Mouse (Mus musculus): ENCODE results near the gene 1810010H24Rik.
"Not testable (repeated sequence)": the region's sequence is repeated elsewhere in the genome, so short reads cannot be mapped to it uniquely, and the experiment has no call there.

1810010H24Rik gene

DNA sequence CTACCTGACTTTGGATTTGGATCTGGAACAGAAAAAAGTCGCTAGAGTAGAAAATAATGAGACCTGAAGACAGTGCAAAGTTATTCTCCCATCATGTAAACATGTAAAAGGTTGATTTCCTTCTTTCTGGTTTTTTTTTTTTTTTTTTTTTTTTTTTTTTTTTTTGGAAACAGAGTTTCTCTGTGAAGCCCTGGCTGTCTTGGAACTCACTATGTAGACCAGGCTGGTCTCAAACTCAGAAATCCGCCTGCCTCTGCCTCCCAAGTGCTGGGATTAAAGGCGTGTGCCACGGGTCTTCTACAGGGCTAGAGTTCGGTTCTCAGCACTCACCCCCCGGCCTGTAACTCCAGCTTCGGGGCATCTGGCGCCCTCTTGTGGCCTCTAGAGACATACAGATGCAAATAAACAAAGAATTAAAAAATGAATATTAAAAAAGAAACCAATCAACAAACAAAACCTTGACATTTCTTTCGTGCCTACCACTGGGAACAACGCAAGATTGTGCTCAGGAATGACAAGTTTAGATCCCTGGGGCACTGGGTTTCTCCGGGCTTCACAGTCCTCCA lies 11.4 kb upstream of the 1810010H24Rik start:
- DNase-seq: no peak

DNA sequence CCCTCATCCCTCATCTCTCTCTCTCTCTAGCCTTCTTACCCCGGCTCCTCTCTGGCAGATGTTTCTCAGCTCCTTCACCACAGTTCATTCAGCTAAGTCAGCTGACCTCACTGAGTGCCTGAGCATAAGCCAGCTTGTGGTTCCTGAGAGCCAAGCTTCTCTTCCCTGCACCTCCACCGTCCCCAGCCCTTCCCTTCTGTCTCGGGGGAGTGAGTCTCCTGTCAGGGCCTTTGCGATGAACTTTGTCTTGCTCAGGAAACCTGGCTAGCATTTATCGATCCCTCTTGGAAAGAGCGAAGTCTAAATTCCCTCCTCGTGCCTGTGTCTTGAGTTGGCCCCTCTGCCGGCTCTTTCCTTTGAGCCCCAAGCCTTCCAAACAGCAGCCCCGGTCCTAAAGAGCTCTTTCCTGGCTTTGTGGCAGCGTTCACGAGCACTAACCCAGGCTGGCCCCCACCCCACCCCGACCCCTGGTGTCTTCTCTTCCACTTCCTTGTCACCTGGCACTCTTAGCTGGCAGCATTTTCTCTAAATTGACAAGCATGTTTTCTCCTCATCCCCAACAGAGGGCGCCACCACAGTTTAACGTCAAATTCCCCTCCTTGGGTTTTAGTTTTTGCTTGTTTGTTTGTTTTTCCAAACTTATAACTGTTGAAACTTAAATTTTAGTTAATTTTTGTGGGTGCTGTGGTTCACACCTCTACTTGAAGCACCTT lies 10.7 kb upstream of the 1810010H24Rik start:
- no peak for DNase-seq

DNA sequence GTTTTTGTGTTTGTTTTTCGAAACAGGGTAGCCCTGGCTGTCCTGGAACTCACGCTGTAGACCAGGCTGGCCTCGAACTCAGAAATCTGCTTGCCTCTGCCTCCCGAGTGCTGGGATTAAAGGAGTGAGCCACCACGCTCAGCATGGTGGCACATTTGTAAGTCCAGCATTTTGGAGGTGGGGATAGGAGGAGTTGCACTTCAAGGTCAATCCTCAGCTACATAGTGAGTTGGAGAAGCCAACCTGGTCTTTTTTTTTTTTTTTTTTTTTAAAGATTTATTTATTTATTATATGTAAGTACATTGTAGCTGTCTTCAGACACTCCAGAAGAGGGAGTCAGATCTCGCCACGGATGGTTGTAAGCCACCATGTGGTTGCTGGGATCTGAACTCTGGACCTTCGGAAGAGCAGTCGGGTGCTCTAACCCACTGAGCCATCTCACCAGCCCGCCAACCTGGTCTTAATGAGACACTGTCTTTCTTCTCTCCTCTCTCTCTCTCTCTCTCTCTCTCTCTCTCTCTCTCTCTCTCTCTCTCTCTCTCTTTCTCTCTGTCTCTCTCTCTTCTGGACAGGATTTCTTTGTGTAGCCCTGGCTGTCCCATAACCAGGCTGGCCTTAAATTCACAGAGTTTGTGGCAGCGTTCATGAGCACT lies 9.8 kb upstream of the 1810010H24Rik start:
- not testable (repeated sequence) for DNase-seq

DNA sequence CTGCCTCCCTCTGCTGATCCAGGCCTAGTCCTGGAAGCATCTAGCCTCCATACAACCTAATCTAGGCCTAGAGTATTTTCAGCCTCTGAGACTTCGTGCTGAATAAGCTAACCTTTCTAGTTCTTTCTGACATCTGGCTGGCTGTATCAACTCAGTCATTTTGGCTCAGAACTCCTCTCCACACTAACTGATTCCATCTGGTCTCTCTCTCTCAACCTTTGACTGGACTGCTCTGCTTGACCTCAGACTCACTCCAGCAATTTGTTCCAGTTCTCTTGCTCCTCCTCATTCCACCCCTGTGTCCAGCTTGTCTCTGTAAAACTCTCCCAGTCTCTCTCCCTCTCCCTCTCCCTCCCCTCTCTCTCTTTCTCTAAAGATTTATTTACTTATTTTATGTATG lies 8.6 kb upstream of the 1810010H24Rik start:
- DNase-seq: peak; percentile 59 to 74

DNA sequence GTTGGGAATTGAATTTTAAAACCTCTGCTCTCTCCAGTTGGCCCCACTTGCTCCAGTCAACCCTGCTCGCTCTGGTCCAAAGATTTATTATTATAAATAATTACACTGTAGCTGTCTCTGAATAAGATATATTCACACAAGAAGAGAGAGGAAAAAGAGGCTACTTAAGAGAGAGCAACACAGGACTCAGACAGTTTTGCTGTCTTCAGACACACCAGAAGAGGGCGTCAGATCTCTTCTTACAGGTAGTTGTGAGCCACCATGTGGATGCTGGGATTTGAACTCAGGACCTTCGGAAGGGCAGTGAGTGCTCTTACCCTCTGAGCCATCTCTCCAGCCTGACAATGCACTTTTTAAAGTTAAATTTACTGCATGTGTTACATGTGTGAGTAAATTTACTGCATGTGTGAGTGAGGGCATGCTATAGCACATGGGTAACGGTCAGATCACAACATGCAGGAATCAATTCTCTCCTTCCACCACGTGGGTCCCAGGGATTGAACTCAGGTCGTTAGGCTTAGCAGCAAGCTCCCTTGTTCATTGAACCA lies 8.1 kb upstream of the 1810010H24Rik start:
- DNase-seq: no peak

DNA sequence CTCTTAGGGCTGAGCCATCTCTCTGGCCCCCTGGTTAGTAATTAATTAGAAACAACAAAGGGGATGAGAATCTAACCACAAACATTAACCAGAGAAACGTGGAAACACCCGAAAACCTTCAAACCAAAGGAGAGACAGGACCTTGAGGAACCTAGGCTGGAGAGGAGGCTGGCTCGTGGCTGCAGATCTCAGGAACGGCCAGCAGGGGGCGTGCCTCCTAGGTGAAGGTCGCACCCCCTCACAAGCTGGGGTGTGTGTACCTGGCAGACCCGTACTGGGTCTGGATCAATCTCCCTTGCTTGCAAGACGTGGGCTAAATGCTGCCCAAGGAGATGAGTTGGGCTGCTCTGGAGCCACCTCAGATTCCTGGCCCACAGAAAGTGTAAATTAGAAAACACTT lies 6.9 kb upstream of the 1810010H24Rik start:
- DNase-seq: no peak

DNA sequence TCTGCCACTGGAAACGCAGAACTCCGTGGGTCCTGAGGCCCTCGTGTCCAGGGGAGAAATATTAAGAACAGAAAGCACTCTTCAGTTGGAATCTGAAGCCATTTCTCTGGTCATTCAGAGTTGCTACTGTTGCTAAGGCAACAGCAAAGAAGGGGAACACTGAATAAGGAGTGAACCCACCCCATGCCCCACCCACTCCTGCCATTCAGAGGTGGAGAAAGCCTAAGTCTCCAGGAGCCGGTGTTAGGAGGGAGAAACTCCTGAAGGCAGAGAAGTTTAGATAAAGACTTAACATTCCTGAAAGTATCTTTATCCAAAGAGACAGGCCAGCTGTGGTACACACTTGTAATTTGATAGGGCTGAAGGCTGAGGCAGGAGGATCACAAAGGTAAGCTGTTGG lies 6.2 kb upstream of the 1810010H24Rik start:
- no peak for DNase-seq

DNA sequence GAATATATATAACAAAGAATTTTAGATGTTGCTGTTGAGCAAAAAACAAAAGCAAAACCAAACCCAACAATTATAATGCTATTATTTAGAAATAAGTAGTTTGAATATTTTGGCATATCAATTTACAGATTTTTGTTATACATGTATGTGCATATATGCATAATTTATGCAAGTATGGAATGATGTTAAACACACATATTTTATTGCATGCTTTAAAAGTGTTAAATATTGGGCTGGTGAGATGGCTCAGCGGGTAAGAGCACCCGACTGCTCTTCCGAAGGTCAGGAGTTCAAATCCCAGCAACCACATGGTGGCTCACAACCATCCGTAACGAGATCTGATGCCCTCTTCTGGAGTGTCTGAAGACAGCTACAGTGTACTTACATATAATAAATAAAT lies 5.8 kb upstream of the 1810010H24Rik start:
- DNase-seq: not testable (repeated sequence)

DNA sequence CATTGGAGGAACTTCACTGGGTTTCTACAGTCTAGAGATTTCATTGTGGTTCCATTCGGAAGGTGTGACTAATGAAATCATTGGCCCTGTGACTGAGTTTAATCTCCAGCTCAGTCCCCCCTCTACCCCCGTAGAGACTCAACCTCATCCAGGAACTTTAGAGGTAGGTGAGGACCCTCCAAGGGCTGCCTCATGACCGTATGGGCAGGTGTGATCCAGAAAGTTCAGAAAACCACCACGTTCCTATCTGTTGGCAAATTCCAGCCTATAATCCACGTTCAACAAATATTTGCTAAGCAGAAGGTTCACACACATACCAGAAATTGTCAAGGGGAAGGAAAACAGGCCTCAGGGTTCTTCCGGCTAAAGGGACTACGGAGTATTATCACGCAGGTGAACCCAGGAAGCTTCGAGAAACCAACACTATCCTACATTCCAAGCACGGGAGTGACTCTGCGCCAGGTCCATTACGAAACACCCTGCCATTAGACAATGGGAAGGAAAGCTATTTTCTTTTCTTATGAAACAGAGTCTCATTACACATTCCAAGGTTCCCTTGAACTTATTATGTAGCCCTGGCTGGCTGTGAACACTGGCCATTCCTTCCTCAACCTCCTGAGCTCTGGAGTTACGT lies 3.3 kb upstream of the 1810010H24Rik start:
- no peak for DNase-seq

DNA sequence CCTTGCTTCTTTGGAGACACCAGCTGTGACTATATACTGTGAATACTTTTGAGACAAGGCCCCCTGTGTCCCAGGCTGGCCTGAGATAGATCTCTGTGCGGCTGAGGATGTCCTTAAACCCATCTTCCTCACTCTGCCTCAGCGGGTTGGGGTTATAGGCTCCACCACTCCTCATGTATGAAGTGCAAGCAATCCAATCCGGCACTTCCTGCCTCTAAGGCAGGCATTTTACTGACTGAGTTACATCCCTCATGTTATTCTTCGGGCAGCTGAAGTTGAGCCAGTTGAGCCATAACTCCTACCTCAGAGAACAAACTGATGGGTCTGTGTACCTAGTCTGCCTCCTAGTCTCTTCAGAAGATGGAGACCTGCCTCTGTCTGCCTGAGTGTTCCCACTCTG lies 1.1 kb upstream of the 1810010H24Rik start:
- no peak for DNase-seq

DNA sequence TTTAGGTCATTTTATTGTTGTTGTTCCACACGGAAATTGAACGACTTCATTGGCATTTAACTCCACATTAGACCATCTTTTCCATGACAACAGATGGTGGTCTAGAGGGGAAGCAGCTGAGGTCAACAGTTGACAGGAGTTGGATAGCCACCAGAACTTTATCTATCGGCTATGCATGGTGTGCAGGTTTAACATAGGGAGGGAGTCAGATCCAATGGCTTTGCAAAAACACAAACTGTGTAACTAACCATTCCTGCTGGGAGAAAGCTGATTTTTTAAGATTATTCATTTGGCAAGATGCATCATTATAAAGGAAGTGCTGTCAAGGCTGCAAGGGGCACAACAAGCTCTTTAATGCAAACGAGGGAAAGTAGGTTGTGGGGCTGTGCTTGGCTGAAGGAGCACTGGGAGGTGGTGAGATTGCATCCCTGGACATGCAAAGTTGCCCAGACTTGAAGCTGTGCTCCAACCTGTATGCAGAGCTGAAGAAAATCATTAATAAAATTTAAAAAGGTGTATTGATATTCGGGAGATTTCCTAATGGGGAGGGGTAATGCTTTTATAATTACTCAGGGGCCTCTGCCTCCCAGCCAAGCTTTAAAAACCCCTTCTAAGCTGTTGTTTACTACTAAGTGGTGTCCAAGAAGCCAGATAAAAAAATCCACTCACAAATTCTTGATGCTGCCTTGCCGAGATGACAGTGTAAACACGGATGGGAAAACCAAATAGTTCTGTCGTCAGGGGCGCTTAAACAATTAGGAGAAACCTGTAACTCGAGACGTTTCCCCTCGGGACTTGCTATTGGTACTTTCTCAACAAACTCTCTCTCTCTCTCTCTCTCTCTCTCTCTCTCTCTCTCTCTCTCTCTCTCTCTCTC lies 1.3 kb downstream of the 1810010H24Rik start:
- DNase-seq: no peak

DNA sequence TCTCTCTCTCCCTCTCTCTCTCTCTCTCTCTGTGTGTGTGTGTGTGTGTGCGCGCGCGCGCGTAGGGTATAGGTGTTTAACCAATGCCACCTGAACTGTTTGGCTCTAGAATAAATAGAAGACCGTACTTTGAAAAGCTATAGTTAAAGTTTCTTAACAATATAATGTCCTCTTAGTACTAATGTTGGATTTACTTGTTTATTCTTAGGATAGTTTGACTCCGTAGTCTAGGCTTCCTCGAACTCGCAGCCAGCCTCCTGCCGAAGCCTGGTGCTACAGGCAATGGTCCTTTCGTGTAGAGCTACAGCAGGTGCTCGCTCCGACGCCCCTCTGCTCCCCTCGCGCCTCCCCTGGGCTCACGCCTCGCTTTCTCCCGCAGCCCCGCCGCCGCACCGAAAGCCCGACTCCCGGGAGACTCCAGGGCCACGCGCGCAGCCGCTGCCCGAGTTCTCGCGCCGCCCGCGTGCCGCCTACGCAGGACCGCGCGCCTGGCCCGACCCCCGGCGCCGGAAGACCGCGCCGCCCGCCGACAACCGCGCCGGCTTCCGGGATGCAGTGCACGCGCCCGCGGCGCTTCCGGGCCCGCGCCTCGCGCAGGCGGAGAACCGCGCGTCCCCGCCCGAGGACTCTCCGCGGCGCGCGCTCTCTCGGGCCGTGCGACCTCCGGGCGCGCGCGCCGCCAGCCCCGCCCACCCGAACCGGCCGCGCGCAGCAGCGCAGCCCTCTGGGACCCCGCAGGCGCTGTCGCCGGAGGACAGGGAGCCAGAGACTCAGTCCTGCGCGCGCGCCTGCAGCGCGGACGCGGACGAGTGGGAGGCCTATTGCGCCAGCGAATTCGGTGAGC lies 2.2 kb downstream of the 1810010H24Rik start:
- DNase-seq: peak; percentile 79 to 81

DNA sequence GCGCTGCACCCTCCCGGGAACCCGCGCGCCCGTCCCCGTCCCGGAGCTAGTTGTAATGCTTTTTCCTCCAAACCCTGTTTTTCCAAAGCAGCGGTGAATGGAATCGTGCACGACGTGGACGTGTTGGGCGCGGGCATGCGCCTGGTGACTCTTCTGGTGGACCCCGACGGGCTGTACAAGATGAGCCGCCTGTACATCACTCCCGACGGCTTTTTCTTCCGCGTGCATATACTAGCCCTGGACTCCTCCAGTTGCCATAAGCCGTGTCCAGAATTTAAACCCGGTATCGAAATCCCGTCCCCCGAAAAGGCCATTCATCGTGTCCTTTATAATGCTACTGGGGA lies 2.8 kb downstream of the 1810010H24Rik start:
- no peak for DNase-seq

DNA sequence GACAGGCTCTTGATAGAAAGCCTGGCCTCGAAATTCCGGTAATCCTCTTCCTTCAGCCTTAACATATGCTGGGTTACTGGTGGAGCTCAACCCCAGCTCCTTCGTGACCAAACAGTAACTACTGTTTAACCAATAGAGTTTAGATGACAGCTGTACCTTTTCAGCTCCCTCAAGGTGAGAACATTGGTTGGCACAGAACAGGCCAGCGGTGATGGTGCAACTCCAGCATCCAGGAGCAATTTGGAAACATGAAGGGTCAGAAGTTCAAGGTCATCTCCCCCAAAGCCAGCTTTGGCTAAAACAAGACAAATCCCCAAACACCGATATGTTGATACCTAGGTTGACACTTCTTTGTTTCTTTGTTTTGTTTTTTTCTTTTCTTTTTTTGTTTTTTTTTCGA lies 3.3 kb downstream of the 1810010H24Rik start:
- no peak for DNase-seq

DNA sequence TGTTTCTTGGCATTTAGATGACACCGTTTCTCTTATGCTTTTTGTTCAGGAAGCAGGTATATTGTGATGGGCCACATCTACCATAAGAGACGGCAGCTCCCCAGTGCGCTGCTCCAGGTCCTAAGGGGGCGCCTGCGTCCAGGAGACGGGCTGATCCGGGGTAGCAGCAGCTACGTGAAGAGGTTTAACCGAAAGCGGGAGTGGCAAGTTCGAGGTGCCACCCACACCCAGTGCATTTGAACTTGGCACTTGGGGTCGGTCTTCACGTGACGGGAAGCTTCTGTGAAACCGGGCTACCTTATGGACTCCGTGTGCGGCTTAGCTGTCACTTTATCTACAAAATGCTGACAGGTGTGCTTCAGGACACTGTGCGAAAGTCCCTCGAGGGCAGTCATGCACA lies 4.1 kb downstream of the 1810010H24Rik start:
- no peak for DNase-seq

DNA sequence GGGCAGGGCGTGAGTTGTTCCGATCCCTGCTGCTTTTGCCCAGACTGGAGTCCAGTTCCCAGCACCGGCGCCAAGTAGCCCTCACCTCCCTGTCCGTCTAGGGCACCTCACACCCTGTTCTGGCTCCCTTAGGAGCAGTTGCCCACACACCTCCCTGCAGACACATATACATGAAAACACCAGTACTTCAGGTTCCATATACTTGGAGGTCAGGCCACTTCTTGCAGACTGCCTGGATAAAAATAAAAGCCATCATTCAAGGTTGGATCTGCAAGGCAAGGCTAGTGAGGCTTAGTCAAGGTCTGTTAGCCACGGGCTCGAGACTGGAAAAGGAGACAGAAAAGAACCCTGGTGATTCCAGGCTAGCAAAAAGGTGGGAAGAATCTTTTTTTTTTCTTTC lies 6.2 kb downstream of the 1810010H24Rik start:
- no peak for DNase-seq

DNA sequence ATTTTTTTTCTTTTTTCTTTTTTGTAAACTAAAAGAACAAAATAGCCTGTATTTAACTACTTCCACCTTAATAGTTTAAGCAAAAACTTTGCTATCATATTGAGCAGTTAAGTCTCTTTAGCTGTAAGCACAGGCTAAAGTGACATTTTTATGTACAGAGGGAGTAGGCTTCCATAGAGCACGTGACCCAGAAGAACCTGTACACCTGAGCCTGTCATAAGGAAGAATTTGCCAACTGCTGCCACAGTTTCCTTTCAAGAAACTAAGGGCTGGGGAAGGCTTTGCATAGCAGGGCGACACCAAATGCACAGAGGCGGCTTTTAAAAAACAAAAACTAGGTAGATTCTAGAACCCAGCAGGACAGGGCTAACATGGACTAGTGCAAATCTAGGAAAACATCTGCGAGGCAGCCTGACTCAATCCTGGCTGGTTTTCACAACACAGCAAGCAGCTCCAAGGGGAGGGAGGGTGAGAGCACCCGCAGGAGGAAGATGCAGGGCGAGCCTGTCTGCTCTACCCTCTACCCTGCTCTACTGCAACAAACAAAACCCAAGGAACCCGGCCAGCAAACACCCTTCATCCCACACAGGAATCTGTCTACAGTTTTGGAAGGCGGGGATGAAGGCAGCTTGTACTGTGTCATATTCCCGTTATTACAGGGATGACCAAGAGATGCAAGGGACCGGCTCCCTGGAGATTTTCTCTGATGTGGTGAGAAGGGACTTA lies 8.8 kb downstream of the 1810010H24Rik start:
- no peak for DNase-seq

DNA sequence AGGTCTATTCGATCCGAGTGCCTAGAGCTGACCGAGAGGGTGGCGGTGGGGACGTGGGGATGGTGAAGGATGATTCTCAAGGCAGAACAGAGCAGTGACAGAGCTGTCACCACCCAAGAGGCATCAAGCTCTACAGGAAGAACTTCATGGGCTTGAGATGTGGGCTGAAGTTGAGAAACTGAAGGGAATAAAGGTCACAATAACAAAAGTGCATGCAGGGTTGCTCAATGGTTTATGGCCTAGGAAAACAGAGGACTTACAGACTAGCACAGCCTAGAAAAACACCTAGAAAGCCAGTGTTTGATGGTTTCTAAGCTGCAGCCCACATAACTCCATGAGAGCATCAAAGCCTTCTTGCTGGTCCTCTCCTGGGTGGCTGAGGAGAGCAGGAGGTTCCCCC lies 13.9 kb downstream of the 1810010H24Rik start:
- DNase-seq: no peak

DNA sequence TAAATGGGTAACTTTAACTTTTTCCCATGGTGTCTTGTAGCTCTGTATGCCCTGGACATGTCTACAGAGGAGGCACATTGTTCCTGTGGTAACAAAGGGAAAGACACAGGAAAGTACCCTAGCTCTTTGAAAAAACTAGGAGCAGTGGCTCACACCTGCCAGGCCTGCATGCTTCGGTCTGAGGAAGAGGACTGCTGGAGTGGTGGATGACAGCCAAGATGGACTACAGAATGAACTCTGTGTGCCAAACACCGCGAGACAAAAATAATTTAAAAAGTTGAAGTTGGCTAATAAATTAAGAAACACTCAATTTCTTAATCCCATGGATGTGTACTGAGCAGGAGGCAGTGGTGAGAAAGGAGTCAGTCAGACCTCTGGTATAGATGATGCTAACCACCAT lies 15.9 kb downstream of the 1810010H24Rik start:
- DNase-seq: no peak

DNA sequence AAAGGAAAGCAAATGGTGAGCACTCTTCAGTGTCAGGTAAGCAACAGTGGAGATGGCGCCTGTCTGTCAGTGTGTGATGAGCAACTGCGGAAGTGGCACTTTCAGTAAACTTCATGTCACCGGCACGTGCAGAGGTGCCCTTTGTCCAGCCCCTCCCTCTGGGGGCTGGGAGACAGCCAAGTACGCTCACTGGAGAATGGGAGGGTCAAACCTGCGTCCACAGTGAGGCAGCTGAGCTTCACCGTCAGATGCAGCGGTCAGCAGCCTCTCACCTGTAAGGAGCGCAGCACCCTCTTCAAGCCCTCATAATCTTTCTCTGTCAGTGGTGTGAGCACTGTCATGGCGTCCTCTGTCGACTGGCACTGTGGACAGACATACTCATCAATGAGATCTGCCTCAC lies 17.9 kb downstream of the 1810010H24Rik start:
- DNase-seq: peak in 1 of 2 experiments; percentile 63

DNA sequence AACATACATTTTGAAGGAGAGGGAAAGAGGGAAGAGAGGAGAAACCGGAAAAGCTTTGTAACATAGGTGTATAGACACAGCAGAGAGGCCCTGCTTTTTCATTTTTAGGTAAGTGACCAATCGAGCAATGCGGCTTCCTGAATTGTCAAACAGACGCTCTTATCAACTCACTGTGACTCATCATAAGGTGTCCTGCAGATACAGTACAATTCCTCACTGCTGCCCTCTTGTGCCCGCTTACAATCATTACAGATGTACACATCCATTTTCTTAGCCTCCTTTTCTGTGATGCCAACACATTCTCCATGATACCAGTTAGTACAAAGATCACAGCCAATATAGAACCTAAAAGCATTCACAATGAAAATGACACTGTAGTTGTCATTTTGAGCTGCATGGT lies 18.8 kb downstream of the 1810010H24Rik start:
- DNase-seq: peak; percentile 52 to 61
